Mouse (Mus musculus) embryo, embryonic 11.5 days (tissue): ENCODE results near the gene Oaz1.
"Not testable (repeated sequence)": the region's sequence is repeated elsewhere in the genome, so short reads cannot be mapped to it uniquely, and the experiment has no call there.

ENCODE experiments used
- DNase-seq: peaks from one replicate; pipeline ENCODE4 v3.0.0-alpha.2; 2012; ENCODE audit warnings: low read depth, low spot score

Gene Oaz1

GRCm38 (mm10) chr10:80822528-80822927, 3.9 kb upstream of the Oaz1 start:
- DNase-seq = no peak

- DNase-seq = no peak
Observed at GRCm38 (mm10) chr10:80823316-80823715, 3.1 kb upstream of the Oaz1 start.

GRCm38 (mm10) chr10:80823847-80824643, 2.4 kb upstream of the Oaz1 start:
- DNase-seq = no peak

- DNase-seq = no peak
Observed at GRCm38 (mm10) chr10:80824827-80825226, 1.6 kb upstream of the Oaz1 start.

GRCm38 (mm10) chr10:80827063-80827869, 810 bp downstream of the Oaz1 start:
- DNase-seq = no peak

GRCm38 (mm10) chr10:80827870-80828420, 1.5 kb downstream of the Oaz1 start:
- no peak for DNase-seq

GRCm38 (mm10) chr10:80828587-80828986, 2.1 kb downstream of the Oaz1 start:
- DNase-seq = not testable (repeated sequence)

- no peak for DNase-seq
Observed at GRCm38 (mm10) chr10:80829359-80830278, 3.2 kb downstream of the Oaz1 start.

- peak; percentile 67 for DNase-seq
Observed at GRCm38 (mm10) chr10:80831136-80831535, 4.7 kb downstream of the Oaz1 start.

- no peak for DNase-seq
Observed at GRCm38 (mm10) chr10:80832818-80833217, 6.4 kb downstream of the Oaz1 start.

- DNase-seq = no peak
Observed at GRCm38 (mm10) chr10:80835617-80836016, 9.2 kb downstream of the Oaz1 start.

- no peak for DNase-seq
Observed at GRCm38 (mm10) chr10:80836949-80837379, 10.5 kb downstream of the Oaz1 start.

- no peak for DNase-seq
Observed at GRCm38 (mm10) chr10:80837827-80838226, 11.4 kb downstream of the Oaz1 start.

GRCm38 (mm10) chr10:80838346-80838912, 12.0 kb downstream of the Oaz1 start:
- DNase-seq = no peak

GRCm38 (mm10) chr10:80839848-80840247, 13.4 kb downstream of the Oaz1 start:
- no peak for DNase-seq

- no peak for DNase-seq
Observed at GRCm38 (mm10) chr10:80841685-80842084, 15.2 kb downstream of the Oaz1 start.

- DNase-seq = no peak
Observed at GRCm38 (mm10) chr10:80842334-80842733, 15.9 kb downstream of the Oaz1 start.

GRCm38 (mm10) chr10:80843087-80843930, 16.9 kb downstream of the Oaz1 start:
- no peak for DNase-seq

- DNase-seq = no peak
Observed at GRCm38 (mm10) chr10:80843931-80844547, 17.6 kb downstream of the Oaz1 start, which contains the start of gene Lingo3. Gene Lingo3 (minus strand): TSS chr10:80844039.
